Mouse (Mus musculus): ENCODE results near the gene Atp1b1.

DNA sequence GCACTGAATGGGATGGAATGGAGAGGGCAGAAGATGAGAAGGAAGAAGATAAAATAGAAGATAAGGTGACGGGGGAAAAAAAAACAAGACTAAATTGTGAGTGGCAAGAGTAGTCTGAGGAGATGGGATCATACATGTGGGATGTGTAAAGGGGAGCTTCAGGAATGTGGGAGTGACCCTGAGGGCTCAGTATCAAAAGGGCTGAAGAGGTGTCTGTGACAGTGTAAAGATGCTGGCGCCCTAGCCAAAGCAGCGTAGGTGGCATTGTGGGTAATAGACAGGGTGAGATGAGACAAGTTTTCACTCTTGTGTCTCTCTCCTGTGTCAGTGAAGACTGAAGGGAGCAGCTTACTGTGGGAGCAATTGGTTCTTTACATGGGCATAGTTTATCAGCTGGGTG, 58.6 kb downstream of the Atp1b1 start:
- TF ChIP-seq POLR2A (IDR thresholded peaks at IDR 0.05; ENCODE audit: extremely low read depth, insufficient read depth, low read length) (no peak), CTCF (IDR thresholded peaks at IDR 0.05; ENCODE audit: extremely low read depth, insufficient read depth, low read length) (no peak)

Data from cortical plate, adult 2 months (tissue).